Mouse (Mus musculus) brain, embryonic 14.5 days (tissue): Measurements from ENCODE around the gene Nasp.

ENCODE experiments used
- CTCF ChIP-seq: fragments of 200-500 bp; IDR thresholded peaks from 2 replicates; pipeline ENCODE4 v1.5.1; 2012; ENCODE audit warnings: inconsistent platforms, mild to moderate bottlenecking, moderate library complexity, borderline replicate concordance; ENCODE audit not compliant: insufficient read depth, insufficient read length; ENCODE audit errors: extremely low read depth
- POLR2A ChIP-seq: fragments of 200-500 bp; IDR thresholded peaks from 2 replicates; pipeline ENCODE4 v1.6.1; 2012; ENCODE audit warnings: mild to moderate bottlenecking, inconsistent platforms, borderline replicate concordance; ENCODE audit not compliant: poor library complexity, insufficient read depth, insufficient read length, severe bottlenecking; ENCODE audit errors: extremely low read depth

GRCm38 (mm10) chr4:116666625-116667024, 38.9 kb upstream of the Nasp start:
- TF ChIP-seq CTCF (no peak), POLR2A (no peak)
